Mouse (Mus musculus) monocyte, adult 5-6 weeks (primary cell): ENCODE data around the gene Gm21876. TPM values are rescaled to one million over a fixed set of nuclear protein-coding genes. Genes with fewer than 3 reads are reported as not detected.

Source experiments
- ATAC-seq: fragments of 153-309, 156-312 bp; replicated peaks from 2 replicates; pipeline ENCODE4 v1.8.0; 2017; ENCODE audit warnings: mild to moderate bottlenecking; ENCODE audit not compliant: low TSS enrichment, insufficient number of reproducible peaks, severe bottlenecking, poor library complexity, low FRiP score
- total RNA-seq: library from RNA; stranded (forward); fragments of 200-1000, 200-491, 200-594 nt; gene quantifications from 3 replicates; pipeline ENCODE4 v1.2.3, GENCODE M21; 2017

Gene Gm21876
- not detected in 3 replicates for total RNA-seq

GRCm38 (mm10) chrX:21175553-21175952 lies at the start of gene Gm21876:
Gm21876 (minus strand) TSS chrX:21175653.
- ATAC-seq = no peak

- ATAC-seq = no peak
Observed at GRCm38 (mm10) chrX:21220422-21220821, 45.0 kb upstream of the Gm21876 start.

GRCm38 (mm10) chrX:21146675-21147074 lies 28.8 kb downstream of the Gm21876 start:
- ATAC-seq = 0 out of 2 replicates have a peak, but pooled peaks have one; percentile 63

Other genes starting within 250 kb of the Gm21876 start
- gene Cfp, start 244.1 kb downstream of the Gm21876 start, total RNA-seq = 12.6 to 15.5 TPM (median 14.7 TPM) in 3 replicates
- gene Elk1, start 225.0 kb downstream of the Gm21876 start, total RNA-seq = 2.9 to 7.2 TPM (median 3.8 TPM) in 3 replicates
- gene Uxt, start 213.6 kb downstream of the Gm21876 start, total RNA-seq = 23.6 to 31.9 TPM (median 26.4 TPM) in 3 replicates
- gene Zfp182, start 113.3 kb downstream of the Gm21876 start, total RNA-seq = 22.5 to 40.9 TPM (median 33.2 TPM) in 3 replicates
- not detected in 3 replicates for gene Spaca5, start 107.2 kb downstream of the Gm21876 start, total RNA-seq
- gene Zfp300, start 86.1 kb downstream of the Gm21876 start, total RNA-seq = 0.21 to 6.3 TPM in 2 of 3 replicates, not detected in the other
- gene Ssxa1, start 59.8 kb downstream of the Gm21876 start, total RNA-seq = not detected in 3 replicates